Mouse (Mus musculus) monocyte, adult 5-6 weeks (primary cell): ENCODE data around the gene Kif28. TPM values are rescaled to one million over a fixed set of nuclear protein-coding genes. Genes with fewer than 3 reads are reported as not detected.
"Not testable (repeated sequence)": the region's sequence is repeated elsewhere in the genome, so short reads cannot be mapped to it uniquely, and the experiment has no call there.

ENCODE experiments used
- ATAC-seq: fragments of 153-309, 156-312 bp; replicated peaks from 2 replicates; pipeline ENCODE4 v1.8.0; 2017; ENCODE audit warnings: mild to moderate bottlenecking; ENCODE audit not compliant: low TSS enrichment, insufficient number of reproducible peaks, severe bottlenecking, poor library complexity, low FRiP score
- total RNA-seq: library from RNA; stranded (forward); fragments of 200-1000, 200-491, 200-594 nt; gene quantifications from 3 replicates; pipeline ENCODE4 v1.2.3, GENCODE M21; 2017

Kif28 gene
- total RNA-seq, 1 experiment from 2014 or later = not detected

- ATAC-seq = no peak
These were observed 80.7 kb downstream of the Kif28 start for GRCm38 (mm10) chr1:179664309-179664930.

DNA sequence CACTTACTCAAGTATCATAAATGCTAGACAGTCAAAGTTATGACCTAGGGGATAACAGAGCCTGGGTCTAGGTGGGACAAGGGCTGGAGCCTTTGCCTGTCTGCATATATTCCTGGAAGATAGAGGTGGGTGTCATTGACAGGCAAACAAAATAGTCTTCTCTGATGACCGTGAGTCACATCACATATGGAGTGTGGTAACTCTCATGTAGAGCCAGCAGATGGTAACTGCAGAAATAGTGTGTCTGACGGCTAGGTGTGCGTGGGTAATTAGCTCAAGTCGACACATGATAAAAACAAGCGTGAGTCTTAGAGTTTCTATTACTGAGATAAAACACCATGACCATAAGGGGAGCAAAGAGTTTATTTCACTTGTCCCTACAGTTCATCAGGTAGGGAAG lies 82.0 kb downstream of the Kif28 start:
- ATAC-seq = no peak

DNA sequence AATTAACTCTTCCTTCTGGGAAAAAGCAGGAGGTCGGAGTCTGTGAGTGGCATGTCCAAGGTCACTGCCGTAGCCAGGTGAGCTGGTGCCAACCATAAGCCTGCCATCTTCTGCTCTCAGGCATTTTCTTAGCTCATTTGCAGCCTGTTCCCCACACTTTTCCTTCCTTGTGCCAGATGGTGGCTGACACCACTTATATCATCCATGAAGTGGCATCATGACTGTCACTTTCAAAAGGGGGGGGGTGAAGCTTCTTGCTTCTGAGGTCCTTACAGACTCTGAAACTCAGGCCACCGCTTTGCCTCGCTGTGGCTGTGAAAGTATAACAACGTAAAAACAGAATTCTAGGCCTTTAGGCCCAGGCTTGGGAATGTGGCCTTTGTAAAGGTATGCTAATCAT lies 93.8 kb downstream of the Kif28 start:
- ATAC-seq = no peak

DNA sequence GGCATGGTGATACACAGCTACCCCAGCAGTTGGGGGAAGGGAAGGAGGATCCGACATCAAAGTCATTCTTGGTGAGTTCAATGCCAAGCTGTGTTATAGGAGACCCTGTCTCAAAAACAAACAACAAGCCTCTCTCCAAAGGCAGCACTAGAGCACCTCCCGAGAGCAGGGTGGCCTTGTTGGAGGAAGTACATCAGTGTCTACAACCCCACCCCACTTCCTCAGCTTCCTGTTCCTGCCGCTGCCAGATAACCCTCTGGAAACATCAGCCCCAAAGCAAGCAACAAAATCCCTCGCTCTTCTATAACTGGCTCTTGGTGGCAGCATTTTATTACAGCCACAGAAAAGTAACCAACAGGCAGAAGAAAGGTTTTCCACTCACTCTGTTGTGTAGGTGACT lies 94.8 kb downstream of the Kif28 start:
- ATAC-seq = no peak

GRCm38 (mm10) chr1:179649324-179649723 lies 95.7 kb downstream of the Kif28 start:
- ATAC-seq = no peak

- ATAC-seq = not testable (repeated sequence)
These were observed 96.4 kb downstream of the Kif28 start for GRCm38 (mm10) chr1:179648678-179649077.

- no peak for ATAC-seq
These were observed 99.1 kb downstream of the Kif28 start for GRCm38 (mm10) chr1:179645980-179646268.

Other genes with a start within 250 kb of the Kif28 start
- gene Smyd3, start 227.2 kb downstream of the Kif28 start, total RNA-seq = 10.6 to 34.7 TPM (median 14.3 TPM) in 3 replicates
- 30.5 to 41.7 TPM (median 32.7 TPM) in 3 replicates for gene Tfb2m, start 199.0 kb downstream of the Kif28 start, total RNA-seq
- gene Cnst, start 198.9 kb downstream of the Kif28 start, total RNA-seq = 46.3 to 67.5 TPM (median 54.8 TPM) in 3 replicates
- 10.1 to 18.2 TPM (median 15.0 TPM) in 3 replicates for gene Sccpdh, start 77.1 kb downstream of the Kif28 start, total RNA-seq
- gene Gm10518, start 58.1 kb upstream of the Kif28 start, total RNA-seq = 0.58 TPM in 1 of 3 replicates, not detected in the others
- 47.6 to 87.5 TPM (median 56.5 TPM) in 3 replicates for gene Ahctf1, start 58.4 kb upstream of the Kif28 start, total RNA-seq
- 0.11 to 2.7 TPM (median 2.0 TPM) in 3 replicates for gene Cdc42bpa, start 215.2 kb upstream of the Kif28 start, total RNA-seq